Mouse (Mus musculus): Measurements from ENCODE around the gene Phf21b.

Phf21b gene

GRCm38 (mm10) chr15:84844831-84845230 is 11.0 kb downstream of the Phf21b start:
- no peak for DNase-seq (ENCODE audit: low read depth)

- DNase-seq (ENCODE audit: low read depth) = no peak
Measured at GRCm38 (mm10) chr15:84843034-84843433, 12.8 kb downstream of the Phf21b start.

- DNase-seq (ENCODE audit: low read depth) = no peak
Measured at GRCm38 (mm10) chr15:84841925-84842821, 13.7 kb downstream of the Phf21b start.

- no peak for DNase-seq (ENCODE audit: low read depth)
Measured at GRCm38 (mm10) chr15:84840560-84840959, 15.3 kb downstream of the Phf21b start.

GRCm38 (mm10) chr15:84839521-84839920 is 16.3 kb downstream of the Phf21b start:
- peak; percentile 89 for DNase-seq (ENCODE audit: low read depth)

- no peak for DNase-seq (ENCODE audit: low read depth)
Measured at GRCm38 (mm10) chr15:84837896-84838295, 18.0 kb downstream of the Phf21b start.

GRCm38 (mm10) chr15:84829416-84829815 is 26.4 kb downstream of the Phf21b start:
- DNase-seq (ENCODE audit: low read depth) = peak; percentile 96

GRCm38 (mm10) chr15:84828603-84829002 is 27.2 kb downstream of the Phf21b start:
- DNase-seq (ENCODE audit: low read depth) = no peak

GRCm38 (mm10) chr15:84823086-84823485 is 32.8 kb downstream of the Phf21b start:
- DNase-seq (ENCODE audit: low read depth) = no peak

GRCm38 (mm10) chr15:84820811-84821210 is 35.0 kb downstream of the Phf21b start:
- no peak for DNase-seq (ENCODE audit: low read depth)

GRCm38 (mm10) chr15:84818284-84818683 is 37.6 kb downstream of the Phf21b start:
- DNase-seq (ENCODE audit: low read depth) = no peak

GRCm38 (mm10) chr15:84817589-84817988 is 38.3 kb downstream of the Phf21b start:
- DNase-seq (ENCODE audit: low read depth) = no peak

GRCm38 (mm10) chr15:84815171-84815570 is 40.7 kb downstream of the Phf21b start:
- no peak for DNase-seq (ENCODE audit: low read depth)

- no peak for DNase-seq (ENCODE audit: low read depth)
Measured at GRCm38 (mm10) chr15:84812831-84813357, 43.0 kb downstream of the Phf21b start.

- DNase-seq (ENCODE audit: low read depth) = no peak
Measured at GRCm38 (mm10) chr15:84811126-84811525, 44.7 kb downstream of the Phf21b start.

GRCm38 (mm10) chr15:84809275-84809952 is 46.4 kb downstream of the Phf21b start:
- no peak for DNase-seq (ENCODE audit: low read depth)

GRCm38 (mm10) chr15:84803685-84804084 is 52.2 kb downstream of the Phf21b start:
- DNase-seq (ENCODE audit: low read depth) = peak; percentile 73

- peak; percentile 47 for DNase-seq (ENCODE audit: low read depth)
Measured at GRCm38 (mm10) chr15:84800132-84800531, 55.7 kb downstream of the Phf21b start.

- no peak for DNase-seq (ENCODE audit: low read depth)
Measured at GRCm38 (mm10) chr15:84793649-84794048, 62.2 kb downstream of the Phf21b start.

GRCm38 (mm10) chr15:84787161-84787560 is 68.7 kb downstream of the Phf21b start:
- no peak for DNase-seq (ENCODE audit: low read depth)

GRCm38 (mm10) chr15:84784812-84785211 is 71.0 kb downstream of the Phf21b start:
- DNase-seq (ENCODE audit: low read depth) = no peak

GRCm38 (mm10) chr15:84778587-84778986 is 77.3 kb downstream of the Phf21b start:
- no peak for DNase-seq (ENCODE audit: low read depth)
